Comparison of ENCODE assay signal across 12 mouse cellular contexts in the genomic region with DNA sequence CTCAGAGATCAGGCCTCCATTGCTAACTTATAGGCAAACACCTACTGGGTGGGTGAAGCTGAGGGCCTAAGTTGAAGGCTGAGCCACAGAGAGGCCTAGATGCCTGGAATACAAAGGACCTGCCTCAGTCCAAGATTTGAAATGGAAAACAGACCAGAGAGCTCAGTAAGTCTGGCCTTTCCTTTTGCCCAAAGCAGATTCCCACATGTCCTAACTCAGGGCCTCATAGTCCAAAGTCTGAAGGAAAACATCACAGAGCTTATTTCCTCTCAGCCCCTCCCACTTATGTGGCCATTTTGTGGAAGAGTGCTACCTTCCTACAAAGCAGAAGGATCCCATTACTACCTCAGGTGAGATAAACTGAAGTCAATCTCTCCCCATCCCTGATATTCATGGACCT. TPM values are rescaled to one million over a fixed set of nuclear protein-coding genes. Genes with fewer than 3 reads are reported as not detected.
"Had no signal": no experiment of that assay in that cellular context is flagged by ENCODE, and none has a peak within 500 bp of the region (broad histone marks: within the 10 kb centered on the region; RNA-seq: fewer than 3 reads in every experiment).

No protein-coding gene starts in this region.

- H3K9ac ChIP-seq: liver, embryonic 13.5 days; liver, postnatal 0 days; midbrain, embryonic 12.5 days had no signal

- H3K27me3 ChIP-seq: liver, embryonic 13.5 days; midbrain, embryonic 12.5 days had no signal

- DNase-seq: kidney, postnatal 10 days; liver, embryonic 13.5 days; liver, postnatal 0 days; lung, postnatal 10 days; right cerebral cortex, postnatal 14 days; thymus, postnatal 36 days had no signal

- H3K27ac ChIP-seq: left cerebral cortex, adult 2 months; limb, embryonic 10.5 days; liver, embryonic 13.5 days; macrophage; midbrain, embryonic 12.5 days had no signal

- H3K4me3 ChIP-seq: left cerebral cortex, adult 2 months; limb, embryonic 10.5 days; liver, embryonic 13.5 days; megakaryocyte, embryonic 14.5 days; midbrain, embryonic 12.5 days had no signal

- H3K4me1 ChIP-seq: limb, embryonic 10.5 days had no signal

RNA-seq across cellular contexts. Expression of a gene that starts 33.0 kb away (rescaled TPM):
- polyA plus RNA-seq: inflammation-experienced regulatory T-cells, adult 6 months had no signal
